Mouse (Mus musculus) heart, embryonic 11.5 days (tissue): ENCODE measurements at regions not wholly inside any gene's neighbourhood (a gene's known extent, or its start where the extent isn't known, plus 50 kb on each side); places are given as distances from the start of the nearest gene placed in this dataset.
"Not testable (repeated sequence)": the region's sequence is repeated elsewhere in the genome, so short reads cannot be mapped to it uniquely, and the experiment has no call there.

Source experiments
- ATAC-seq: fragments of 200-750 bp; cut with Nextera tagmentation; replicated peaks from 2 replicates; pipeline ENCODE4 v1.8.0; 2017; ENCODE audit warnings: moderate library complexity; ENCODE audit not compliant: insufficient number of reproducible peaks, low FRiP score, low TSS enrichment
- H3K27ac ChIP-seq: fragments of 300-500 bp; sonication (generic); 2 replicates; pipeline ENCODE4 v1.5.1; 2014; ENCODE audit warnings: mild to moderate bottlenecking, low read depth, low read length
- H3K27me3 ChIP-seq: fragments of 300-500 bp; sonication (generic); 2 replicates; pipeline ENCODE4 v1.6.1; 2014; ENCODE audit warnings: mild to moderate bottlenecking, low read length, mixed read lengths; ENCODE audit not compliant: control insufficient read depth, insufficient read depth
- H3K36me3 ChIP-seq: fragments of 300-500 bp; sonication (generic); 2 replicates; pipeline ENCODE4 v1.6.1; 2014; ENCODE audit warnings: mild to moderate bottlenecking, low read length, moderate library complexity, mixed read lengths; ENCODE audit not compliant: control insufficient read depth, insufficient read depth
- H3K4me1 ChIP-seq: fragments of 300-500 bp; sonication (generic); 2 replicates; pipeline ENCODE4 v1.6.1; 2014; ENCODE audit warnings: low read length; ENCODE audit not compliant: control insufficient read depth, insufficient read depth
- H3K4me2 ChIP-seq: fragments of 300-500 bp; sonication (generic); 2 replicates; pipeline ENCODE4 v1.6.1; 2014; ENCODE audit warnings: mild to moderate bottlenecking, moderate library complexity
- H3K4me3 ChIP-seq: fragments of 300-500 bp; sonication (generic); 2 replicates; pipeline ENCODE4 v1.5.1; 2014; ENCODE audit warnings: low read depth, low read length
- H3K9ac ChIP-seq: fragments of 300-500 bp; sonication (generic); 2 replicates; pipeline ENCODE4 v1.6.1; 2014; ENCODE audit warnings: mild to moderate bottlenecking, low read depth, low read length, moderate library complexity
- H3K9me3 ChIP-seq: fragments of 300-500 bp; sonication (generic); replicated peaks from 2 replicates; pipeline ENCODE4 v1.6.1; 2016; ENCODE audit warnings: low read length; ENCODE audit not compliant: control insufficient read depth
- WGBS: fragments of 180-500 bp; shearing (Covaris S2); extraction: QIAGEN DNeasy Blood & Tissue Kit; methylation state at CpG from one replicate; pipeline ENCODE4 v1.1.7; 2014; ENCODE audit not compliant: insufficient replicate concordance; 5-methylcytosine and 5-hydroxymethylcytosine counted together

- ATAC-seq: no peak
- peak overlapping the region; percentile 66 for H3K4me2 ChIP-seq
Measured at GRCm38 (mm10) chr2:162867516-162868029, 63.8 kb upstream of the Srsf6 start.

GRCm38 (mm10) chr2:162866613-162867314, 64.6 kb upstream of the Srsf6 start:
- Histone ChIP-seq H3K9ac (no peak overlapping the region), H3K9me3 (no peaks in the 10 kb centered on the region), H3K27me3 (peaks cover 8% of the 10 kb centered on the region), H3K36me3 (no peaks in the 10 kb centered on the region), H3K4me2 (peak overlapping the region; percentile 66), H3K4me3 (no peak overlapping the region), H3K4me1 (0 out of 2 replicates have a peak, but pooled peaks cover 3% of the 10 kb centered on the region), H3K27ac (no peak overlapping the region)
- 21% methylated on average over 11 of the region's 11 CpGs for WGBS
- ATAC-seq: no peak

More at GRCm38 (mm10) chr2:162867516-162868029, 63.8 kb upstream of the Srsf6 start:
- peak overlapping the region; percentile 31 for H3K4me3 ChIP-seq
- no peak overlapping the region for H3K9ac ChIP-seq
- 8% methylated on average over 15 of the region's 15 CpGs for WGBS
- H3K4me1 ChIP-seq: 0 out of 2 replicates have a peak, but pooled peaks cover 3% of the 10 kb centered on the region
- no peaks in the 10 kb centered on the region for H3K36me3 ChIP-seq
- H3K9me3 ChIP-seq: no peaks in the 10 kb centered on the region
- H3K27ac ChIP-seq: no peak overlapping the region
- H3K27me3 ChIP-seq: peaks cover 8% of the 10 kb centered on the region

GRCm38 (mm10) chr2:162864571-162864970, 66.8 kb upstream of the Srsf6 start:
- H3K27me3 ChIP-seq: peaks cover 6% of the 10 kb centered on the region
- H3K4me3 ChIP-seq: no peak overlapping the region
- no peaks in the 10 kb centered on the region for H3K9me3 ChIP-seq
- H3K9ac ChIP-seq: no peak overlapping the region
- no peaks in the 10 kb centered on the region for H3K36me3 ChIP-seq
- 68% methylated on average over 1 of the region's 1 CpGs for WGBS
- no peak overlapping the region for H3K27ac ChIP-seq
- H3K4me2 ChIP-seq: no peak overlapping the region
- ATAC-seq: no peak
- H3K4me1 ChIP-seq: 0 out of 2 replicates have a peak, but pooled peaks cover 3% of the 10 kb centered on the region

GRCm38 (mm10) chr2:162854606-162855005, 76.7 kb upstream of the Srsf6 start:
- 75% methylated on average over 6 of the region's 6 CpGs for WGBS
- no peaks in the 10 kb centered on the region for H3K4me1 ChIP-seq
- no peak overlapping the region for H3K4me2 ChIP-seq
- H3K9me3 ChIP-seq: no peaks in the 10 kb centered on the region
- H3K36me3 ChIP-seq: no peaks in the 10 kb centered on the region
- H3K4me3 ChIP-seq: no peak overlapping the region
- no peak overlapping the region for H3K27ac ChIP-seq
- no peak for ATAC-seq
- H3K9ac ChIP-seq: no peak overlapping the region
- no peaks in the 10 kb centered on the region for H3K27me3 ChIP-seq

- WGBS: 71% methylated on average over 7 of the region's 7 CpGs
Measured at GRCm38 (mm10) chr2:162853576-162853975, 77.8 kb upstream of the Srsf6 start.

GRCm38 (mm10) chr2:162841761-162842160, 89.6 kb upstream of the Srsf6 start:
- not testable (repeated sequence) for H3K9me3 ChIP-seq, H3K9ac ChIP-seq, H3K36me3 ChIP-seq, H3K4me2 ChIP-seq, H3K4me3 ChIP-seq, H3K27ac ChIP-seq, H3K27me3 ChIP-seq, ATAC-seq, H3K4me1 ChIP-seq
- WGBS: 81% methylated on average over 9 of the region's 9 CpGs

More at GRCm38 (mm10) chr2:162853576-162853975, 77.8 kb upstream of the Srsf6 start:
- Histone ChIP-seq H3K4me3 (no peak overlapping the region), H3K27me3 (no peaks in the 10 kb centered on the region), H3K4me1 (no peaks in the 10 kb centered on the region), H3K36me3 (no peaks in the 10 kb centered on the region), H3K27ac (no peak overlapping the region), H3K9ac (no peak overlapping the region), H3K9me3 (no peaks in the 10 kb centered on the region), H3K4me2 (no peak overlapping the region)
- no peak for ATAC-seq

- 50% methylated on average over 2 of the region's 2 CpGs for WGBS
Measured at GRCm38 (mm10) chr2:162837776-162838175, 93.6 kb upstream of the Srsf6 start.

GRCm38 (mm10) chr2:162833741-162834140, 97.6 kb upstream of the Srsf6 start:
- no peak for ATAC-seq
- H3K4me1 ChIP-seq: no peaks in the 10 kb centered on the region
- H3K27me3 ChIP-seq: no peaks in the 10 kb centered on the region
- no peak overlapping the region for H3K9ac ChIP-seq
- H3K4me3 ChIP-seq: no peak overlapping the region
- 83% methylated on average over 6 of the region's 6 CpGs for WGBS
- H3K27ac ChIP-seq: no peak overlapping the region
- no peaks in the 10 kb centered on the region for H3K36me3 ChIP-seq
- H3K4me2 ChIP-seq: no peak overlapping the region
- H3K9me3 ChIP-seq: no peaks in the 10 kb centered on the region

More at GRCm38 (mm10) chr2:162837776-162838175, 93.6 kb upstream of the Srsf6 start:
- Histone ChIP-seq H3K9me3 (no peaks in the 10 kb centered on the region), H3K4me1 (no peaks in the 10 kb centered on the region), H3K27ac (no peak overlapping the region), H3K4me2 (no peak overlapping the region), H3K9ac (no peak overlapping the region), H3K36me3 (no peaks in the 10 kb centered on the region), H3K27me3 (no peaks in the 10 kb centered on the region), H3K4me3 (no peak overlapping the region)
- ATAC-seq: no peak

- Histone ChIP-seq H3K27me3 (no peaks in the 10 kb centered on the region), H3K4me2 (no peak overlapping the region), H3K4me1 (no peaks in the 10 kb centered on the region), H3K9me3 (no peaks in the 10 kb centered on the region), H3K36me3 (no peaks in the 10 kb centered on the region), H3K9ac (no peak overlapping the region), H3K27ac (no peak overlapping the region), H3K4me3 (no peak overlapping the region)
- 85% methylated on average over 4 of the region's 4 CpGs for WGBS
- peak; percentile 53; the same call in 1 of the 2 replicates for ATAC-seq
Measured at GRCm38 (mm10) chr2:162818787-162819186, 112.5 kb upstream of the Srsf6 start.
